ENCODE assay signal across 12 mouse cellular contexts in genomic region chr12:25180861-25181260, GRCm38 (mm10).
DNase-seq lines count a peak whose midpoint lies in the region; ATAC-seq and TF ChIP-seq lines count a peak whose summit lies in the region.
"Had no signal": no experiment of that assay in that cellular context is flagged by ENCODE, and none has a peak within 500 bp of the region (broad histone marks: within the 10 kb centered on the region; RNA-seq: fewer than 3 reads in every experiment).

No protein-coding gene starts in this region.

- peak; percentile 58 for TF ChIP-seq CTCF in intestine, postnatal 0 days (IDR thresholded peaks at IDR 0.05; ENCODE audit: low read depth)
- TF ChIP-seq CTCF in lung, postnatal 0 days (IDR thresholded peaks at IDR 0.05) = peak; percentile 63

- H3K27ac ChIP-seq in intestine, postnatal 0 days (ENCODE audit: low read depth, low read length) = no peak overlapping the region
- H3K27ac ChIP-seq in intestine, embryonic 15.5 days = no peak overlapping the region
- H3K27ac ChIP-seq in lung, postnatal 0 days (ENCODE audit: low read length) = no peak overlapping the region
- peak overlapping the region; percentile 16; the same call in 1 of the 2 replicates for H3K27ac ChIP-seq in stomach, embryonic 14.5 days (ENCODE audit: low read length)
- no peak overlapping the region for H3K27ac ChIP-seq in hindbrain, embryonic 12.5 days
- H3K27ac ChIP-seq: liver, embryonic 15.5 days had no signal

- WGBS in intestine, postnatal 0 days = 100% methylated on average over 1 of the region's 1 CpGs
- WGBS in intestine, embryonic 15.5 days = 90% methylated on average over 1 of the region's 1 CpGs
- 100% methylated on average over 1 of the region's 1 CpGs for WGBS in lung, postnatal 0 days
- 94% methylated on average over 1 of the region's 1 CpGs for WGBS in stomach, embryonic 14.5 days
- 86% methylated on average over 1 of the region's 1 CpGs for WGBS in hindbrain, embryonic 12.5 days

- no peak for DNase-seq in lung, postnatal 0 days (ENCODE audit: low spot score)
- no peak for DNase-seq in lung, postnatal 14 days
- peak; percentile 57 for DNase-seq in NIH3T3 (ENCODE audit: low read depth)
- DNase-seq in cerebellum, postnatal 4 days (ENCODE audit: low spot score in 2 of 2) = no peak
- DNase-seq: adrenal gland, adult 2 months; heart, adult 18-20 months had no signal

- no peak for TF ChIP-seq EP300 in lung, postnatal 0 days (IDR thresholded peaks at IDR 0.05)

- H3K9ac ChIP-seq in intestine, postnatal 0 days (ENCODE audit: low read depth, low read length) = no peak overlapping the region
- no peak overlapping the region for H3K9ac ChIP-seq in intestine, embryonic 15.5 days
- no peak overlapping the region for H3K9ac ChIP-seq in lung, postnatal 0 days (replicated peaks; ENCODE audit: low read depth)
- H3K9ac ChIP-seq in stomach, embryonic 14.5 days (replicated peaks; ENCODE audit: low read depth, low read length) = no peak overlapping the region
- H3K9ac ChIP-seq in hindbrain, embryonic 12.5 days = no peak overlapping the region
- H3K9ac ChIP-seq: liver, embryonic 15.5 days had no signal

- H3K4me3 ChIP-seq in intestine, postnatal 0 days (ENCODE audit: low read depth, low read length) = no peak overlapping the region
- H3K4me3 ChIP-seq in intestine, embryonic 15.5 days (replicated peaks) = no peak overlapping the region
- H3K4me3 ChIP-seq in lung, postnatal 0 days (ENCODE audit: low read depth, low read length) = no peak overlapping the region
- no peak overlapping the region for H3K4me3 ChIP-seq in stomach, embryonic 14.5 days (ENCODE audit: low read depth, low read length)
- H3K4me3 ChIP-seq in hindbrain, embryonic 12.5 days = no peak overlapping the region
- H3K4me3 ChIP-seq: erythroblast, embryonic 14.5 days; liver, embryonic 15.5 days had no signal

- no peak overlapping the region for H3K4me2 ChIP-seq in intestine, postnatal 0 days (replicated peaks; ENCODE audit: low read depth)
- H3K4me2 ChIP-seq in intestine, embryonic 15.5 days (replicated peaks) = no peak overlapping the region
- no peak overlapping the region for H3K4me2 ChIP-seq in lung, postnatal 0 days (replicated peaks; ENCODE audit: low read depth, low read length)
- no peak overlapping the region for H3K4me2 ChIP-seq in stomach, embryonic 14.5 days (replicated peaks; ENCODE audit: low read depth, low read length)
- H3K4me2 ChIP-seq in hindbrain, embryonic 12.5 days (replicated peaks) = no peak overlapping the region
- H3K4me2 ChIP-seq: liver, embryonic 15.5 days had no signal

- ATAC-seq in intestine, postnatal 0 days = no peak
- no peak for ATAC-seq in intestine, embryonic 15.5 days
- no peak for ATAC-seq in lung, postnatal 0 days
- ATAC-seq in stomach, embryonic 14.5 days (ENCODE audit: insufficient number of reproducible peaks, insufficient read depth, low FRiP score, low read depth) = no peak
- no peak for ATAC-seq in hindbrain, embryonic 12.5 days (ENCODE audit: low FRiP score)

- no peaks in the 10 kb centered on the region for H3K27me3 ChIP-seq in intestine, postnatal 0 days (replicated peaks; ENCODE audit: control insufficient read depth, insufficient read depth, low read length)
- H3K27me3 ChIP-seq in intestine, embryonic 15.5 days (replicated peaks) = no peaks in the 10 kb centered on the region
- H3K27me3 ChIP-seq in lung, postnatal 0 days (replicated peaks; ENCODE audit: insufficient read depth, low read length) = no peaks in the 10 kb centered on the region
- no peaks in the 10 kb centered on the region for H3K27me3 ChIP-seq in stomach, embryonic 14.5 days (ENCODE audit: control insufficient read depth, insufficient read depth, low read length)
- H3K27me3 ChIP-seq in hindbrain, embryonic 12.5 days = no peaks in the 10 kb centered on the region
- H3K27me3 ChIP-seq: liver, embryonic 15.5 days had no signal

- H3K9me3 ChIP-seq in intestine, postnatal 0 days (ENCODE audit: control insufficient read depth) = no peaks in the 10 kb centered on the region
- no peaks in the 10 kb centered on the region for H3K9me3 ChIP-seq in intestine, embryonic 15.5 days
- no peaks in the 10 kb centered on the region for H3K9me3 ChIP-seq in lung, postnatal 0 days (ENCODE audit: low read length)
- H3K9me3 ChIP-seq in stomach, embryonic 14.5 days (ENCODE audit: control insufficient read depth, low read depth, low read length) = no peaks in the 10 kb centered on the region
- H3K9me3 ChIP-seq in hindbrain, embryonic 12.5 days (replicated peaks) = 0 out of 2 replicates have a peak, but pooled peaks cover 5% of the 10 kb centered on the region
- H3K9me3 ChIP-seq: liver, embryonic 15.5 days had no signal

- no peaks in the 10 kb centered on the region for H3K36me3 ChIP-seq in intestine, postnatal 0 days (ENCODE audit: control insufficient read depth, insufficient read depth)
- no peaks in the 10 kb centered on the region for H3K36me3 ChIP-seq in intestine, embryonic 15.5 days
- no peaks in the 10 kb centered on the region for H3K36me3 ChIP-seq in lung, postnatal 0 days (ENCODE audit: insufficient read depth, low read length)
- H3K36me3 ChIP-seq in stomach, embryonic 14.5 days (ENCODE audit: control insufficient read depth, insufficient read depth, low read length) = no peaks in the 10 kb centered on the region
- H3K36me3 ChIP-seq in hindbrain, embryonic 12.5 days = no peaks in the 10 kb centered on the region
- H3K36me3 ChIP-seq: liver, embryonic 15.5 days had no signal

- no peaks in the 10 kb centered on the region for H3K4me1 ChIP-seq in intestine, postnatal 0 days (replicated peaks; ENCODE audit: control insufficient read depth, insufficient read depth, low read length)
- H3K4me1 ChIP-seq in intestine, embryonic 15.5 days (replicated peaks) = no peaks in the 10 kb centered on the region
- H3K4me1 ChIP-seq in lung, postnatal 0 days (ENCODE audit: insufficient read depth, low read depth, low read length) = no peaks in the 10 kb centered on the region
- 0 out of 2 replicates have a peak, but pooled peaks cover 2% of the 10 kb centered on the region for H3K4me1 ChIP-seq in stomach, embryonic 14.5 days (ENCODE audit: control insufficient read depth, insufficient read depth, low read length)
- H3K4me1 ChIP-seq in hindbrain, embryonic 12.5 days = no peaks in the 10 kb centered on the region
- H3K4me1 ChIP-seq: liver, embryonic 15.5 days had no signal
